8 mouse cellular contexts compared by ENCODE assay signal in genomic region chr17:27240556-27241457, GRCm38 (mm10). TPM values are rescaled to one million over a fixed set of nuclear protein-coding genes. Genes with fewer than 3 reads are reported as not detected.
DNase-seq lines count a peak whose midpoint lies in the region; ATAC-seq and TF ChIP-seq lines count a peak whose summit lies in the region.

No protein-coding gene starts in this region.

- 40% methylated on average over 15 of the region's 15 CpGs for WGBS in liver, embryonic 12.5 days (ENCODE audit: insufficient replicate concordance)
- 53% methylated on average over 15 of the region's 15 CpGs for WGBS in liver, postnatal 0 days (ENCODE audit: insufficient replicate concordance)

- peak; percentile 19 for DNase-seq in liver
- peak; percentile 100 for DNase-seq in cerebellum, postnatal 14 days
- DNase-seq in gastrocnemius, postnatal 4 days (ENCODE audit: low spot score in 2 of 2): peak; percentile 76 to 86
- peak; percentile 79 to 87 for DNase-seq in left cerebral cortex, postnatal 14 days (ENCODE audit: low spot score in 2 of 2)
- DNase-seq in ovary, postnatal 36 days (ENCODE audit: low spot score): peak; percentile 74
- no peak for DNase-seq in liver, postnatal 0 days

- H3K4me1 ChIP-seq in liver, embryonic 12.5 days: no peaks in the 10 kb centered on the region
- no peaks in the 10 kb centered on the region for H3K4me1 ChIP-seq in liver, postnatal 0 days (ENCODE audit: insufficient read depth)

- H3K27me3 ChIP-seq in liver, embryonic 12.5 days (replicated peaks): peaks cover 27% of the 10 kb centered on the region; the same call in 1 of the 2 replicates
- no peaks in the 10 kb centered on the region for H3K27me3 ChIP-seq in liver, postnatal 0 days (ENCODE audit: insufficient read depth, low read length)

- no peak overlapping the region for H3K4me2 ChIP-seq in liver, embryonic 12.5 days
- H3K4me2 ChIP-seq in liver, postnatal 0 days (ENCODE audit: low read depth, low read length): no peak overlapping the region

- no peaks in the 10 kb centered on the region for H3K36me3 ChIP-seq in liver, embryonic 12.5 days
- no peaks in the 10 kb centered on the region for H3K36me3 ChIP-seq in liver, postnatal 0 days (replicated peaks; ENCODE audit: insufficient read depth, low read length)

- intact Hi-C loops in left cerebral cortex, postnatal 14 days (cut with DNase I): loop anchor here (2.0 kb wide), 1 partner anchor 30 kb away; no protein-coding TSS in a partner anchor

- H3K9ac ChIP-seq in liver, embryonic 12.5 days: no peak overlapping the region
- H3K9ac ChIP-seq in liver, postnatal 0 days (replicated peaks): no peak overlapping the region

- ATAC-seq in liver, embryonic 12.5 days: no peak
- ATAC-seq in monocyte, adult 5-6 weeks (replicated peaks; ENCODE audit: insufficient number of reproducible peaks, low FRiP score, low TSS enrichment, poor library complexity, severe bottlenecking): no peak
- no peak for ATAC-seq in liver, postnatal 0 days

- no peaks in the 10 kb centered on the region for H3K9me3 ChIP-seq in liver, embryonic 12.5 days (replicated peaks)
- no peaks in the 10 kb centered on the region for H3K9me3 ChIP-seq in liver, postnatal 0 days (ENCODE audit: low read length)

- TF ChIP-seq CTCF in liver, postnatal 0 days (IDR thresholded peaks at IDR 0.05; ENCODE audit: low read depth): no peak

- TF ChIP-seq EP300 in liver, postnatal 0 days (IDR thresholded peaks at IDR 0.05; ENCODE audit: low read depth): no peak

- H3K27ac ChIP-seq in liver, embryonic 12.5 days: no peak overlapping the region
- H3K27ac ChIP-seq in liver, postnatal 0 days (ENCODE audit: low read depth): no peak overlapping the region

- no peak overlapping the region for H3K4me3 ChIP-seq in liver, embryonic 12.5 days
- no peak overlapping the region for H3K4me3 ChIP-seq in liver, postnatal 0 days (ENCODE audit: low read depth, low read length)

RNA-seq across cellular contexts. Expression of gene Lemd2, which starts 36.5 kb away (rescaled TPM):
- polyA plus RNA-seq in liver, embryonic 12.5 days (2016; fragmentation: Nextera tagmentation; extraction: Ambion mirVana): 13.1 and 13.9 TPM in 2 replicates
- 10 to 100 TPM; 34.2 to 34.4 TPM for total RNA-seq in gastrocnemius, postnatal 4 days (2021)
- 10 to 100 TPM; 46.0 to 49.5 TPM for total RNA-seq in left cerebral cortex, postnatal 14 days (2021)
- 54.3 to 81.1 TPM (median 78.5 TPM) in 3 replicates for total RNA-seq in monocyte, adult 5-6 weeks (2017)
- 4.7 and 5.2 TPM in 2 replicates for polyA plus RNA-seq in liver, postnatal 0 days (2015; fragmentation: Nextera tagmentation; extraction: Ambion mirVana)
